Mouse (Mus musculus) adrenal gland, adult (tissue): ENCODE data around the gene Ptges2.
"Not testable (repeated sequence)": the region's sequence is repeated elsewhere in the genome, so short reads cannot be mapped to it uniquely, and the experiment has no call there.

Experiments
- DNase-seq, 2 experiments: peaks; one replicate each; pipeline ENCODE4 v3.0.0; 2022 to 2023; ENCODE audit warnings: low spot score in 1 of 2; ENCODE audit not compliant: inconsistent age in 2 of 2

Gene Ptges2

DNA sequence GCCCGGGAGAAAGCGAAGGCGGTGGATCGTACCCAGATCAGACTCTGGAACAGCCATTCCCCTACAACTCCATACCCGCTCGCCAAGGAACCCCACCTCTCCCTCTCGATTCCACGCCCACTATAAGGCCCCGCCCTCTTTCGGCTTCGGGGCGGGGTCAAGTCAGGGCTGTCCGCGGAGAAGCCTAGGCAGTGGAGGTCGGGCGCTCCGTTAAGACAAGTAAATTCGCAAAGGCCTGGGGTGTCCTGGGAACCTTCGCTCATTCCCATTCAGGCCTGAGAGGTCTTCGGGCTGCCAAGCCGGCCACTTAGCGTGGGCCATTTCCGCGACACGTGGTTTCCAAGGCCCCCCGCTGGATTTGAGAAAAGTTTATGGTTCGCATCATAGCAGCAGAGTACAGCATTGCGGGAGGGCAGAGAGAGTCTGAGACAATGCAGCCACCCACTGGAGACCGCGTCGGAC, at the start of gene Ptges2:
TSS of gene Ptges2 (plus strand) at position 413 of the 462 bp plus-strand sequence.
- DNase-seq = peak; percentile 95 to 98

DNA sequence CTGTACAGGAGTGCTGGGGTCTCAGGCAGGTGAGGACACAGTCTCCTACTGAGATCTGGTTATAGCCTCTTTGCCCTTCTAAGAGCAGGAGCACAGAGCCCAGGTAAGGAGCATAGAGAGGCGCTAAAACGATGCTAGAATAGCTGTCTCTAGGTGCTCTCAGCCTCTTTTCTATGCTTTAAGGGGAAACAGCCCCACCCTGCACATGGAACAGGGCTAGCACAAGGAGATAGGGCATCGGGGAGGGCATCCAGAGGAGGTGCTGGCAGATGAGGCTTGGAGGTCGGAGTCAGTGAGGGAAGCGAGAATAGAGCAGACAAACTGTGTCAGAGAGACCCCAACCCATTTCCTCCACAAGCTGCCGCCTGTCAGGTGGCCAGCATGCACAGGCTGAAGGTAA, 48.7 kb upstream of the Ptges2 start:
- DNase-seq = no peak

DNA sequence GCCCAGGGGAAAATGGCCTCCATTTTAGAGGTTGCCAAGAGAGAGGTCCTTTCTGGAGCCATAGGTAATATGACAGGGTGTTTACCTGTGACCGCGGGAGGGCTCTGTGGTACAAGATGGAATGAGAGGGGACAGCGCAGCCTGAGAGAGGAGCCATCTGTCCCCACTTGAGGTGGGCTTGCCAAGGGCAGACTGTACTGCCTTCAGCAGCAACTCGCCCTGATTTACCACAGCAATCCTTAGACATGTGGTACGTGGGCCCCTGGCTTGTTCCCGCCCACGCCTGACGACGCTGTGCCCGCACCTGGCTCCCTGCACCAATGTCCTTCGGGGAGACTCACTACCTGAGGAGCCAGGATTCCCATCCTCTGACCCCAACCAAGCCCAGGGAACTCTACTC, 47.4 kb upstream of the Ptges2 start:
- DNase-seq = no peak

DNA sequence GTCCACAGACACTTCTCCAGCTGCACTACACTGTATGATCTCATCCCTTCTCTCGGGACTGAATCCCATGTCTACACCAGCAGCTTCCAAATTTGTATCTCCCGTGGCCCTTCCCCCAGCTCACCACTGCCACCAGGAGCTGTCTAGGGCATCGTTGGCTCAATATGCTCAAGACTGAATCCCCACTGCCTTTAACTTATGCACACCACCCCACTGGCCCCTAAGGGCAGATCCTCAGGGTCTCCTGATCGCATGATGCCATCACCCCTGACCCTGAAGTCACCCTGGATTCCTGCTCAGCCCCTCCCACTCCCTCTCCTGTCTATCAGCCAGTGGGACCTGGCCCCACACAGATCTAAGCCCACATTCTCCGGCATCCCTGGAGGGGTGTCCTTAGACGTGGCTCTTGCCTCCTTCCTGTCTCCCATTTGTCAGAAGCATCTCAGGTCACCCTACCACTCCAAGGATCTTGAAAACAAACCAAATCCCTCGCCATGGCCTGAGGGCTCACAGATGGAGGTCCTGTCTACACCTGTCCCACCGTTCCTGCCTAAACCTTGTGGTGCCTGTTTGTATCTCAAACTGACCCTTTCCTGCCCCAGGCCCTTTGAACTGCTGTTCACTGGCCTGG, 46.0 kb upstream of the Ptges2 start:
- no peak for DNase-seq

DNA sequence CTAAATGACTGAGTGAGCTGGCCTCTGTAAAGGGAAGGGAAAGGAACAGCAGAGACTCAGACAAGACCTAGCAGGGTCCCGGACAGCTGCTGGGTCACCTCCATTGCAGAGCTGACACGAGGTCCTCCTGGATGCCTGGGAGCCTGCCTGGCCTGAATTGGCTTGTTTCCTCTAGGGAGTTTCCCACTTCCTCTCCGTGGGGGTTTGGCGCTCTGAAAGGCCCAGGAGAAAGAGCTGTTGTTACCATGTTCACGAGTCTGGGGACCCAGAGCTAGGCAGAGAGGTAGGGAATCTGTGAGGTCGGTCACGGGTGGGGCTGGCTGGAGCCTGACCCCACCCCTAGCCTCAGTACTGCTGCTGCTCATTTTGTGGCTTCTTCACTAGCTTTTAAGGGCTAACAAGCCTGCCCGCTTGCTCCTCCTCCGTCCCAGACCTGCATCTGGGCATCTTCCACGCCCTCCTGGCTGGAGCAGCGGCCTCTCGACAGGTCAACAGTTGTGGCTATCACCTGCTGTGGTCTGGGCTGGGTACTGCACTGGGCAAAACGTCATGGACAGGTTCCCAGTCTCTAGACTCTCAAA, 45.1 kb upstream of the Ptges2 start:
- DNase-seq = no peak

DNA sequence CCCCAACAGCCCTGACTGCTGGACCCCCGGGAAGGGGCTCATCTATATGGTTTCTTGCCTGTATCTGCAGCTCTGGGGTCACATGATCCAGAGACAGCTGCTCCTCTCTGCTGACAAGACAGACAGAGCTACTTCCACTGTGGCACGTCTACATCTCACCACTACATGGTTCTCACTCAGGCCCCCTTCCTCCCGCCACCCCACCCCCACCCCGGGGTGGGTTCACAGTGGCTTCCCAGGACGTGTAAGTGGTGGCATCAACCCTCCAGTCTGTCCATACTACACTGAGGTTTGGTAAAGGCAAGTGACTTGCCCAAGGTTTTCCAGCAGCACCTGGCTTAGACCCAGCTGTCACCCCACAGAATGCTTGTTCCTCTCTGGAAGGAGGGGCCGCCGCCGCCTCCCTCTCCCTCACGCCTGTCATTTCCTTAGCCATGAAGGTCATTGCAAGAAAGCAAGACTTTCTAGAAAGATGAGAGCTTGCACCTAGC, 44.2 kb upstream of the Ptges2 start:
- peak in 1 of 2 experiments; percentile 52 for DNase-seq

DNA sequence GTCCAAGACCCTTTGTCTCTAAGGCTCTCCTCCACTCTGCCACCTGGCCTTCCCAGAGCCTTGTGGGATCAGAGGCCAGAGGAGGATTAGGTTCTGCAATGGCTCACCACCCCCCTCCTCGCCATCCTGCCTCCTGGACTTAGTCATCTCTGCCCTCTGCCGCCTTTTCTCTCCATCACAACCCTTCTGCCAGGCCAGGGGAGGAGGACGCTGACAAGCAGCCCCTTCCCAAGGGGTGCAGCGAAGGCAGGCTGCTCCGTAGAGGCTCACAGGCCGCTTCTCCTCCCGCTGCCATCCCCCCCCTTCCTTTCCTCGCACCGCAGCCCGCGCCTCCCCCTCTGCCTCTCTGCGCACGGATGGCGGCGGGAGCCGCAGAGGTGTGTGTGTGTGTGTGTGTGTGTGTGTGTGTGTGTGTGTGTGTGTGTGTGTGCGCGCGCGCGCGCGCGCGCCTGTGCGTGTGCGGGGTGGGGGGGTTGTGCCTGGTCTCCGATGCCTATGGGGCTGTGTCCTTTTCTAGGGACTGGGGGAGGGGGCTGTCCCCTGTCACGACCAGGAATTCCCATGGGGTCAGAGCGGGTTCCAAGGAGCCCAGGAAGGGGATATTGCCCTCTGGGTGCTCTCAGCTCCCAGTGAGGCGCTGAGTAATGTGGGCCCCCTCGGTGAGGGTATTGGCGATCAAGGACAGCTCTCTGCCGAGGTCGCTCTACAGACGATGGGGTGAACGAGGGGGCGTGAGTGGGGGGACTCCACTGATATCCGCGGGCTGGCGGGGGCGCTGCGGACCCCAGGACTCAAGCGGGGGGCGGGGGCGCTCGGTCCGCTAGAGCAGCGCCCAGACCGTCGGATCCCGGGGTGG, 43.3 kb upstream of the Ptges2 start, which contains the start of gene Ciz1:
TSS of gene Ciz1 (plus strand) at position 177 of the 856 bp plus-strand sequence.
- DNase-seq = peak; percentile 41 to 76

DNA sequence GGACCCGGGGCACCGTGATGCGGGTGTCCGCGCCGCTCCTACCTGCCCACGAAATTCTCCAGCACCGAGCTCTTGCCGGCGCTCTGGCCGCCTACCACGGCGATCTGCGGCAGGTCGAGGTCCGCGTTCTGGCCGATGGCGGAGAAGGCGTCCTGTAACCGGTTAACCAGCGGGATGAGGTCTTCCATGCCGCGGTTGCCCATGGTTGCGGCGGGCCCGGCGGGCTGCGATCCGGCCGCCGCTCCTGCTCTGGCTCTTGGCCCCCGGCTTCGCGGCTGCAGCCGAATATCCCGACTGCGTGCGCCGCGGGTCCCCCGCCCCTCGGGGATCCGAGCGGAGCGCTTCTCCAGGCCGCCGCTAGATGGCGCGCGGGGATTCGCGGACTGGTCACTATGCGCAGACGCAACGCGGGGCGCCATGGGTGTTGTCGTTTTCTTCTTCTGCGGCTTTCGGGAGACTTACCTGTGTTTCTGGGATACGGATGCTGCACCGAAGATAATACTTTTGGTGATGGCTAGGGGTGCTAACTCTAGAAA, 42.6 kb upstream of the Ptges2 start, which contains the start of gene Dnm1:
TSS of gene Dnm1 (minus strand) at position 332 of the 536 bp plus-strand sequence.
- peak; percentile 91 to 96 for DNase-seq

DNA sequence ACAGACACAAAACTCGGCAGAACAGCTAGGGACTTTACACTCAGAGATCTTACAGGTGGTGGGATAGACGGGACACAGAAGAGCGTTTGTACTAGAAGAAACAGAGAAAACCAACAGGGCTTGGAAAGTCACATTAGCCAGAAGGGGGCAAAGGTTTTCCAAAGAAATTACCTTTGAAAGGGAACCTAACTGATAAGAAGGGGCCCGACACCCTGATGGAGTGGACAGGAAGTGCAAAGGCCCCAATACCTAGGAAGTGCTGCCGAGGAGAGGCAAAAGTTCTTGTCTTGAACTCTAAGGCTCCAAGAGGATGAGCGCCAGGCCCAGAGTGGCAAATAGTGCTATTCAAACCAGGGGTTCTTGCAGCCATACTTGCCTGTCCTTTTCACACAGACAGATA, 41.9 kb upstream of the Ptges2 start:
- no peak for DNase-seq

DNA sequence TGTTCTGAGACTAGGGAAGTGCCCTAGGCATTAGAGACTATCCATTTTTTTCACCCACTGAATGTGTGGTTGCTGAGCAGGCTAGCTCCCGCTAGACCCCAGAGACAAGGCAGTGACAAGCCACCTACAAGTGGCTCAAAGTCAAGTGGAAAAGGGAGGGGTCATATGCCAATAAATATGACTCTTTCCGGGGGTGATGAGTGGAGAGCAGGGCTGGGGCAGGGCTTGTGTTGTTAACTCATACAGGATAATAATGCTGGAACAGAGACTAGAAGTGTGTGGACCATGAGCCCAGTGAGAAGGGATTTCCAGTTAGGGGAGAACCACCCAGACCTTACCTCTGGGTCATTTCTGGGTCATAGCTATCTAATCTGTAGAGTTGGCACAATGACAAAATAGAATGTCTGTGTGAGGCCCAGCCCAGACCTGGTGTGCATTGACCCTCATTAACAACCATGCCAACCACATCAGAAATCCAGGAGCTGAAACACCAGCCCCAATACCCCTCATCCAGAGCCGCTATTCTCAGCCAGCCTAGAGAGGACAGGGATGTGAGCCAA, 41.3 kb upstream of the Ptges2 start:
- DNase-seq = no peak

DNA sequence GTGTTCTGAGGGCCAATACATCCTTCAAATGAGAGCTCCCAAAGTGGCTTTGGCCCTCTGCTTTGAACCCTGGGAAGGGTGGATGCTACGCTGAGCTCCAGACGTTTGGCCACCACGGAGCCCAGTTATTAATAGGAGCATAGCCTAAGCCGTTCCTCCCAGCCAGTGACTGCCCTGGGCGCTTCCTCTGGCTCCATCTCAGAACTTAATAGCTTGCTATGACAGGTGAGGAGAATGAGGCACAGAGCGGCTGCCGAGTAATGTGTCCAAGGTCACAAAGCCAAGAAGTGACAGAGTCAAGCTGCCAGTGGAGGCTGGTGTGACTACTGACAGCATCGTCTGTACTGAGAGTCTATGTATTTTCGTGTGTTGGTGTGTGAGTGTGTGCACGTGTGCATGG, 39.5 kb upstream of the Ptges2 start:
- no peak for DNase-seq

DNA sequence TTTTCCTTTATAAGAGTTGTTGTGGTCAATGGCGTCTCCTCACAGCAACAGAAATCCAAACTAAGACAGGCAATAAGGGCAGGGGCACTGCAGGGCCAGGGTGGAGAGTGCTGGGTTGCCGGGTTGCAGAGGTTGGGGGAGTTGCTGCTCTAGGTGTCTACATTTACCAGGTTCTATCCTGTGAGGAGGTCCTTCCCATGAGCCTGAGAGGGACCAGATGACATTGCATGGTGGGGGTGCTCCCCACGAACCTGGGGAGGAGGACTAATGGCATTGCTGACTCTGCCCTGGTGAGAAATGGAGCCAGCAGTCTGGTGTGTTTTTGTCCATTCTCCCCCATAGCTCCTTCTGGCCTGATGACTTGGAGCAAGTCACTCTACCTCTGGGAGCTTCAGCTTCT, 38.0 kb upstream of the Ptges2 start:
- no peak for DNase-seq

DNA sequence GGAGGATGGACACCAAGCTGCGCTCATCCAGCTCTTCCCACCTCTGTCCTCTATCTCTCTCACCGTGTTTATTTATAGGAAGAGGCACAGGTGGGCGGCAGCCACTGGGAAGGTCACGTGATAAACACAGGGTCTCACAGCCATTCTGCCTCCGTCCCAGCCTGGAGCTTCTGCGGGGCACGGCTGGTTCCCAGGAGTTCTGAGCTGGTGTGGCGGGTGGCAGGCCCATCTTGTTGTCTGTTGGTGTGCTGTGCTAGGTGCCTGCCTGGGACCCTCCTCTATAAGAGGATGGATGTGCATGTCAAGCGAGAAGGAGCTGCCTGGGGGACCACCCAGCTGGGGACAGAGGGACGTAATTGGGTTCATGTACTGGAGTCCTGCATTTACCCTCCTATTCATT, 37.3 kb upstream of the Ptges2 start:
- no peak for DNase-seq

DNA sequence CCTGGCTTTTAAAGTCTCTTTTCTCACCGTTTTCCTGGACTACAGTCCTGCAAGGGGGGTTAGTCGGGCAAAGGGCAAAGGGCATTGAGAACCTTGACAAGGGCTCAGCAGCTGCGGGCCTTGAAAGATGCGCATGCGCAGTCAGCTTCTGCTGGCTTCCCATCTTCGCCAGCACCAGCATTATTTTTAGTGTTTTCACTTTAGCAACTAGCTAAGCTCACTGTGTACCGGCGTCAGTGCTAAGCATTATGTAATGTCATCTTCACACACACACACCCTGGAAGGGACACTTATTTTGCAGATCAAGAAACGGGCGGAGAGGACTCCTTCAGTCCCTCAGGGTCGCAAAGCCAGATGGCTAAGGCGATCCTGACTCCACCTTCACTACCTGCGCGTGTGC, 35.0 kb upstream of the Ptges2 start:
- peak; percentile 90 to 95 for DNase-seq

DNA sequence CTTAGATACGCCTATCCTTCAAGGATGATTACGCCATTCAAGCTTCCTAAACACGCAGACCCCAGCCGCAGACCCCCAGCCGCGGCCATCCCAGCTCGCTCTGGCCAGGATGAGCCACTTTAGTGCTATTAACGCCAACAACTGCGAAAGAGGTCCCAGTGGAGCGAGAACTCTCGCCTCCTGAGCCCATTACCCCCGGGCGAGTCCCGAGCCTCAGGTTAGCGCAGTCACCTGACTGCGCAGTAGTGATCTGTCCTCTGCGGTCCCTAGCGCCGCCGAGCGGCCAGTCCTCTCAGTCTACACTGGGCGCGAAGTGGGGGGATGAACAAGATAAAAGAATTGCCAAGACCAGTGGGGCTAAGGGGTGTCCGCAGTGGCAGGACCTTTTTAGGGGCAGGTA, 34.3 kb upstream of the Ptges2 start:
- peak; percentile 85 to 94 for DNase-seq

DNA sequence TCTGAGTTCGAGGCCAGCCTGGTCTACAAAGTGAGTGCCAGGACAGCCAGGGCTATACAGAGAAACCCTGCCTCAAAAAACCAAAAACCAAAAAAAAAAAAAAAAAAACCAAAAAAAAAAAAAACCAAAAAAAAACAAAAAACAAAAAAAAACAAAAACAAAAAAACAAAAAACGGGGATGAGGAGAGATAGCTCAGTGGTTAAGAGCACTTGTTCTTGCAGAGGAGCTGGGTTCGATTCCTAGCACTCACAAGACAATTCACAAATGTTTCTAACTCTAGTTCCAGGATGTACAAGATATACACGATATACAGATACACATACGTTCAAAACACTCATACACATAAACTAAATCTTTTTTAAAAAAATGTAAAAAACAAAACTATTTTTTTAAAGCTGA, 33.4 kb upstream of the Ptges2 start:
- DNase-seq = not testable (repeated sequence)

DNA sequence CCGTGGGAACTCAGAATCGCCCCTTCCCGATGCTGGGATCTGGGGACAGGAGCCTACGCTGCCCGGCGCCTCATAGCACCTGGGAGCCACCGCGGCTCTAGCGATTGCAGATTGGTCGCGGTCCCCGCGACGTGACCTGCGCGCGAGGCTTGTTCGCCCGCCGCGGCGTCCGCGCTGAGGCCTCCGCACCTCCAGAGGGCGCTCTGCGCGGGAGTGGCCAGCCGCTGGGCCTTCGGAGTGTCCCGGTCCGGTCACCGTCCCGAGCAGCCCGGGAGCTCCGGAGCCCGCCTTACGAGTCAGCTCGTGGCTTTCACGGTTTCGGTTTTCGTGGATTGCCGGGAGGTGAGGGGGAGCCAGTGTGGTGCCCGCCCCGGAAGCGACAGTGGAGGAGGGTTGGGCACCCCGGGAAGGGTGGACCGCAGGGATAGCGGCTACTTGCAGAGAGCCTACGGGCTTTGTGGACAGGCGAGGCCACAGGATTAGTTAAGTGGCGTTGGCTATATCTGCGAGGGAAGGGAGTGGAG, 32.8 kb upstream of the Ptges2 start:
- DNase-seq = peak; percentile 95 to 98

DNA sequence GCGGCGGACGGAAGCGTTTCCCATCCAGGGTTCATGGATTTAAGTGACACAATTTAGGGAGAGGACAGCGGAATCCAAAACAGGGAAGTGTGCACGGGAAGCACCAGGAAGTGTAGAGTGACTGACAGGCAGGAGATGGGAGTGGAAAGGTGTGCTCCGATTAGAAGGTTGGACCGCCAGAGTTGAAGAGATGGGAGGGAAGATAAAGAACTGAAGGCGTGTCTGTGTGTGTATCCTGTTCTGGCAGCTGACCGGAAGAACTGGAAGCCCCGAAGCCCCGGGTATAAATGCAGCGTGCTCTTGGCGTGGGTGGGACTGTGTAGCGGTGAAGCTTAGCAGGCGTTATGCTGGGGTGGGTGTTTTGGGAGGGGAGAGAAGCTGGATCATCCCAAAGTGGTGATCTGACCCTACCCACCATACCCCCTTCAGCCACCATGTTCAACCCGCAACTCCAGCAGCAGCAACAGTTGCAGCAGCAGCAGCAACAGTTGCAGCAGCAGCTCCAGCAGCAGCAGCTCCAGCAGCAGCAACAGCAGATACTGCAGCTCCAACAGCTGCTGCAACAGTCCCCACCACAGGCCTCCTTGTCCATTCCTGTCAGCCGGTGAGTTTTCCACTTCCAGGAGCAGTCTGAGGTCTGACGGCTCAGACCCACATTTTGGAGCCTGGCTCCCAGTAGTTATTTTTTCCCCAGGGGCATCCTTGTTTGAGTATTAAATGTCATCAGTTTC, 32.2 kb upstream of the Ptges2 start:
- DNase-seq = no peak

DNA sequence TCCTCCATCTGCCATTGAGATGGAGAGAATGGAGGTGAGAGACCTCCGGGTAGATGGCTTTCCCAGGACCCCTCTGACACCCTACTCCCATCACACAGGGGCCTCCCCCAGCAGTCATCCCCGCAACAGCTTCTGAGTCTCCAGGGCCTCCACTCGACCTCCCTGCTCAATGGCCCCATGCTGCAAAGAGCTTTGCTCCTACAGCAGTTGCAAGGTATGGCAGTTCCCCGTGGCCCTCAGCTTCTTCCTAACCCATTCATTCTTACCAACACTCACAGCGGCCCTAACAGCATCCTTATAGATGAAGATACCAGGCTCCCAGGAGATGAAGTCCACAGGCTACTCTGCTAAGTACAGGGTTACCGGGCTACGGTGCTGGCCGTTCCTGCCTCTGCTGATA, 31.6 kb upstream of the Ptges2 start:
- DNase-seq = no peak

DNA sequence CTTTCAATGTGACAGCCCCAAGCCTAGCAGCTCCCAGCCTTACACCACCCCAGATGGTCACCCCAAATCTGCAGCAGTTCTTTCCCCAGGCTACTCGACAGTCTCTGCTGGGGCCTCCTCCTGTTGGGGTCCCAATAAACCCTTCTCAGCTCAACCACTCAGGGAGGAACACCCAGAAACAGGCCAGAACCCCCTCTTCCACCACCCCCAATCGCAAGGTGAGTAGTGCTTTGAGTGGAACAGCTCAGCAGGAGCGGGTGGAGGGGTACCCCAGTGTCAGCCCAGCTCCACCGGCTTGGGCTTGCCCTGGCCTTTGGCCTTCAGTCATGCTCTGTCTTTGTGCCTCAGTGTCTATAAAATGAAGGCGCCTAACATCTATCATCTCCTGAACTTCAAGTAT, 28.4 kb upstream of the Ptges2 start:
- DNase-seq = no peak
